Mouse (Mus musculus): Measurements from ENCODE around the gene Ndc80. TPM values are rescaled to one million over a fixed set of nuclear protein-coding genes. Genes with fewer than 3 reads are reported as not detected.

The Ndc80 gene
- polyA plus RNA-seq, 1 experiment from 2014 or later, result 59.2 TPM

Other genes with a start within 250 kb of the Ndc80 start
- 3.6 and 3.8 TPM in 2 replicates for gene Emilin2, start 214.9 kb downstream of the Ndc80 start, polyA plus RNA-seq (2014; fragmentation: Nextera tagmentation; extraction: Ambion mirVana)
- gene Gm4707, start 66.9 kb downstream of the Ndc80 start, polyA plus RNA-seq (2014; fragmentation: Nextera tagmentation; extraction: Ambion mirVana), result 3.9 and 6.0 TPM in 2 replicates
- gene Smchd1, start 51.5 kb downstream of the Ndc80 start, polyA plus RNA-seq (2014; fragmentation: Nextera tagmentation; extraction: Ambion mirVana), result 96.8 and 103 TPM in 2 replicates
- 0.57 and 1.0 TPM in 2 replicates for gene Spdya, start 25.2 kb upstream of the Ndc80 start, polyA plus RNA-seq (2014; fragmentation: Nextera tagmentation; extraction: Ambion mirVana)
- gene Wdr43, start 89.0 kb upstream of the Ndc80 start, polyA plus RNA-seq (2014; fragmentation: Nextera tagmentation; extraction: Ambion mirVana), result 95.5 and 102 TPM in 2 replicates
- 0.51 and 0.61 TPM in 2 replicates for gene Togaram2, start 146.4 kb upstream of the Ndc80 start, polyA plus RNA-seq (2014; fragmentation: Nextera tagmentation; extraction: Ambion mirVana)
- not detected in 2 replicates for gene Pcare, start 226.0 kb upstream of the Ndc80 start, polyA plus RNA-seq (2014; fragmentation: Nextera tagmentation; extraction: Ambion mirVana)
- gene Clip4, start 241.6 kb upstream of the Ndc80 start, polyA plus RNA-seq (2014; fragmentation: Nextera tagmentation; extraction: Ambion mirVana), result 4.3 and 5.3 TPM in 2 replicates